Mouse (Mus musculus): Measurements from ENCODE around the gene Tmem218.

GRCm38 (mm10) chr9:37176002-37176401 is 32.0 kb upstream of the Tmem218 start:
- TF ChIP-seq CTCF (IDR thresholded peaks at IDR 0.05; ENCODE audit: low read depth) (no peak), EP300 (IDR thresholded peaks at IDR 0.05; ENCODE audit: low read depth) (no peak)

Measured in liver, postnatal 0 days (tissue).